Mouse (Mus musculus): ENCODE data around the gene Htr2b.

Htr2b gene

GRCm38 (mm10) chr1:86111779-86112178, at the start of gene Htr2b:
Htr2b (minus strand) TSS chr1:86111970.
- DNase-seq (ENCODE audit: low read depth, low spot score) = peak; percentile 11

GRCm38 (mm10) chr1:86161061-86161460, 49.3 kb upstream of the Htr2b start:
- DNase-seq (ENCODE audit: low read depth, low spot score) = no peak

- DNase-seq (ENCODE audit: low read depth, low spot score) = no peak
Observed at GRCm38 (mm10) chr1:86160479-86160878, 48.7 kb upstream of the Htr2b start.

- no peak for DNase-seq (ENCODE audit: low read depth, low spot score)
Observed at GRCm38 (mm10) chr1:86160059-86160458, 48.3 kb upstream of the Htr2b start.

- no peak for DNase-seq (ENCODE audit: low read depth, low spot score)
Observed at GRCm38 (mm10) chr1:86156595-86156994, 44.8 kb upstream of the Htr2b start.

GRCm38 (mm10) chr1:86156075-86156474, 44.3 kb upstream of the Htr2b start:
- no peak for DNase-seq (ENCODE audit: low read depth, low spot score)

GRCm38 (mm10) chr1:86154824-86155164, 43.0 kb upstream of the Htr2b start:
- no peak for DNase-seq (ENCODE audit: low read depth, low spot score)

- DNase-seq (ENCODE audit: low read depth, low spot score) = peak; percentile 99
Observed at GRCm38 (mm10) chr1:86154133-86154823, 42.5 kb upstream of the Htr2b start, which contains the start of gene Armc9. Armc9 (plus strand) TSS chr1:86154780.

- DNase-seq (ENCODE audit: low read depth, low spot score) = peak; percentile 56
Observed at GRCm38 (mm10) chr1:86152618-86153017, 40.8 kb upstream of the Htr2b start.

- no peak for DNase-seq (ENCODE audit: low read depth, low spot score)
Observed at GRCm38 (mm10) chr1:86151376-86151775, 39.6 kb upstream of the Htr2b start.

GRCm38 (mm10) chr1:86150929-86151328, 39.2 kb upstream of the Htr2b start:
- peak; percentile 47 for DNase-seq (ENCODE audit: low read depth, low spot score)

GRCm38 (mm10) chr1:86148161-86148560, 36.4 kb upstream of the Htr2b start:
- DNase-seq (ENCODE audit: low read depth, low spot score) = no peak

GRCm38 (mm10) chr1:86147557-86147956, 35.8 kb upstream of the Htr2b start:
- DNase-seq (ENCODE audit: low read depth, low spot score) = no peak

GRCm38 (mm10) chr1:86146293-86146692, 34.5 kb upstream of the Htr2b start:
- DNase-seq (ENCODE audit: low read depth, low spot score) = no peak

- DNase-seq (ENCODE audit: low read depth, low spot score) = peak; percentile 69
Observed at GRCm38 (mm10) chr1:86144001-86144944, 32.5 kb upstream of the Htr2b start.

GRCm38 (mm10) chr1:86143165-86143564, 31.4 kb upstream of the Htr2b start:
- DNase-seq (ENCODE audit: low read depth, low spot score) = no peak

GRCm38 (mm10) chr1:86141081-86141480, 29.3 kb upstream of the Htr2b start:
- DNase-seq (ENCODE audit: low read depth, low spot score) = no peak

- no peak for DNase-seq (ENCODE audit: low read depth, low spot score)
Observed at GRCm38 (mm10) chr1:86135315-86135714, 23.5 kb upstream of the Htr2b start.

GRCm38 (mm10) chr1:86133337-86133736, 21.6 kb upstream of the Htr2b start, which contains the start of gene Gm21972:
Gm21972 (plus strand) TSS chr1:86133637.
- no peak for DNase-seq (ENCODE audit: low read depth, low spot score)

- no peak for DNase-seq (ENCODE audit: low read depth, low spot score)
Observed at GRCm38 (mm10) chr1:86126036-86126435, 14.3 kb upstream of the Htr2b start.

- DNase-seq (ENCODE audit: low read depth, low spot score) = no peak
Observed at GRCm38 (mm10) chr1:86119549-86119948, 7.8 kb upstream of the Htr2b start.

- DNase-seq (ENCODE audit: low read depth, low spot score) = no peak
Observed at GRCm38 (mm10) chr1:86114141-86114540, 2.4 kb upstream of the Htr2b start.

GRCm38 (mm10) chr1:86105054-86105453, 6.7 kb downstream of the Htr2b start:
- DNase-seq (ENCODE audit: low read depth, low spot score) = no peak

Measured in ZHBTc4 (cell line).